Mouse (Mus musculus) brain, embryonic 14.5 days (tissue): ENCODE measurements at regions not wholly inside any gene's neighbourhood (a gene's known extent, or its start where the extent isn't known, plus 50 kb on each side); places are given as distances from the start of the nearest gene placed in this dataset.

ENCODE experiments used
- CTCF ChIP-seq: fragments of 200-500 bp; IDR thresholded peaks from 2 replicates; pipeline ENCODE4 v1.5.1; 2012; ENCODE audit warnings: inconsistent platforms, mild to moderate bottlenecking, moderate library complexity, borderline replicate concordance; ENCODE audit not compliant: insufficient read depth, insufficient read length; ENCODE audit errors: extremely low read depth
- POLR2A ChIP-seq: fragments of 200-500 bp; IDR thresholded peaks from 2 replicates; pipeline ENCODE4 v1.6.1; 2012; ENCODE audit warnings: mild to moderate bottlenecking, inconsistent platforms, borderline replicate concordance; ENCODE audit not compliant: poor library complexity, insufficient read depth, insufficient read length, severe bottlenecking; ENCODE audit errors: extremely low read depth

- TF ChIP-seq CTCF = no peak
- TF ChIP-seq POLR2A = no peak
These were observed 70.2 kb upstream of the Peli2 start for GRCm38 (mm10) chr14:48050460-48050760.
